8 mouse cellular contexts compared by ENCODE assay signal in genomic region chr3:130729472-130730188, GRCm38 (mm10). TPM values are rescaled to one million over a fixed set of nuclear protein-coding genes. Genes with fewer than 3 reads are reported as not detected.
DNase-seq lines count a peak whose midpoint lies in the region; ATAC-seq and TF ChIP-seq lines count a peak whose summit lies in the region.

No protein-coding gene starts in this region.

- no peak for DNase-seq in cerebellum, adult 18-20 months
- peak; percentile 56 for DNase-seq in MEL-GATA-1-ER (ENCODE audit: extremely low read depth, low read depth)
- DNase-seq in embryo, embryonic 9.5 days (ENCODE audit: extremely low spot score) = peak; percentile 44
- DNase-seq in heart, postnatal 10 days = peak; percentile 53 to 75
- peak; percentile 31 to 41 for DNase-seq in layer of hippocampus, adult 2 months (ENCODE audit: low spot score in 2 of 2)
- DNase-seq in lung, postnatal 25 days (ENCODE audit: low spot score) = peak; percentile 13
- peak; percentile 8 for DNase-seq in retina, postnatal 7 days (ENCODE audit: low read depth, low spot score)

- peak; percentile 69 for TF ChIP-seq CTCF in layer of hippocampus, adult 2 months (conservative IDR thresholded peaks at IDR 0.05)

- H3K4me3 ChIP-seq in layer of hippocampus, adult 2 months = peak overlapping the region; percentile 78

- ATAC-seq in cerebellum, adult (ENCODE audit: insufficient number of reproducible peaks, low FRiP score, low TSS enrichment) = peak; percentile 8

- peak overlapping the region; percentile 92 for H3K27ac ChIP-seq in layer of hippocampus, adult 2 months

- intact Hi-C loops in heart, postnatal 10 days (cut with DNase I) = loop anchor here (2.0 kb wide), 1 partner anchor 17 kb away; no protein-coding TSS in a partner anchor

RNA-seq across cellular contexts. Expression of gene Rpl34, which starts 0.6 kb away (rescaled TPM):
- 100 to 1,000 TPM; 513 to 544 TPM for total RNA-seq in heart, postnatal 10 days (2021)
- 100 to 1,000 TPM; 341 to 352 TPM for total RNA-seq in layer of hippocampus, adult 2 months (2021)

RNA-seq across cellular contexts. Expression of gene Ostc, which starts 20.4 kb away (rescaled TPM):
- 10 to 100 TPM; 66.7 to 70.3 TPM for total RNA-seq in heart, postnatal 10 days (2021)
- 10 to 100 TPM; 61.8 to 63.1 TPM for total RNA-seq in layer of hippocampus, adult 2 months (2021)

Comparison
In these comparisons a context has a peak if more than half of its experiments do, and no peak if none do; other contexts are left out.
1. DNase-seq: peak in MEL-GATA-1-ER (single experiment), embryo, embryonic 9.5 days (single experiment), heart, postnatal 10 days (2 of 2), layer of hippocampus, adult 2 months (2 of 2), lung, postnatal 25 days (single experiment) and retina, postnatal 7 days (single experiment); none in cerebellum, adult 18-20 months (0 of 2).